ENCODE assay signal across 15 mouse cellular contexts in genomic region chr2:11426379-11426778, GRCm38 (mm10).
A peak's percentile ranks its signal among the peaks of the same experiment; 100 is the strongest.
DNase-seq lines count a peak whose midpoint lies in the region; ATAC-seq and TF ChIP-seq lines count a peak whose summit lies in the region.
"Had no signal": no experiment of that assay in that cellular context is flagged by ENCODE, and none has a peak within 500 bp of the region (broad histone marks: within the 10 kb centered on the region; RNA-seq: fewer than 3 reads in every experiment).

No protein-coding gene starts in this region.

- H3K4me2 ChIP-seq in heart, embryonic 11.5 days: no peak overlapping the region
- no peak overlapping the region for H3K4me2 ChIP-seq in kidney, embryonic 15.5 days
- no peak overlapping the region for H3K4me2 ChIP-seq in stomach, embryonic 15.5 days
- H3K4me2 ChIP-seq: embryonic facial prominence, embryonic 15.5 days; forebrain, embryonic 13.5 days; midbrain, embryonic 12.5 days had no signal

- H3K9me3 ChIP-seq in heart, embryonic 11.5 days (replicated peaks; ENCODE audit: control insufficient read depth, low read length): no peaks in the 10 kb centered on the region
- H3K9me3 ChIP-seq in kidney, embryonic 15.5 days (replicated peaks): no peaks in the 10 kb centered on the region
- no peaks in the 10 kb centered on the region for H3K9me3 ChIP-seq in stomach, embryonic 15.5 days
- H3K9me3 ChIP-seq: embryonic facial prominence, embryonic 15.5 days; forebrain, embryonic 13.5 days; G1E; hindbrain, embryonic 10.5 days; midbrain, embryonic 12.5 days had no signal

- ATAC-seq in heart, embryonic 11.5 days (replicated peaks; ENCODE audit: insufficient number of reproducible peaks, low FRiP score, low TSS enrichment): no peak
- no peak for ATAC-seq in kidney, embryonic 15.5 days (replicated peaks; ENCODE audit: low FRiP score)
- ATAC-seq in stomach, embryonic 15.5 days (ENCODE audit: insufficient read depth, low FRiP score, low read depth): no peak
- ATAC-seq: forebrain, embryonic 13.5 days had no signal

- no peak for TF ChIP-seq CTCF in liver, adult 2 months (IDR thresholded peaks at IDR 0.05; ENCODE audit: low read depth, low read length)

- H3K4me1 ChIP-seq in heart, embryonic 11.5 days (ENCODE audit: control insufficient read depth, insufficient read depth, low read length): peaks cover 19% of the 10 kb centered on the region
- H3K4me1 ChIP-seq in liver, adult 2 months (ENCODE audit: control insufficient read depth, insufficient read depth, low read length): peaks cover 11% of the 10 kb centered on the region
- H3K4me1 ChIP-seq in kidney, embryonic 15.5 days: peaks cover 34% of the 10 kb centered on the region
- peaks cover 11% of the 10 kb centered on the region for H3K4me1 ChIP-seq in stomach, embryonic 15.5 days
- H3K4me1 ChIP-seq: forebrain, embryonic 13.5 days; midbrain, embryonic 12.5 days had no signal

- no peak overlapping the region for H3K9ac ChIP-seq in heart, embryonic 11.5 days (ENCODE audit: low read depth, low read length)
- no peak overlapping the region for H3K9ac ChIP-seq in liver, adult 2 months (ENCODE audit: low read depth, low read length)
- no peak overlapping the region for H3K9ac ChIP-seq in kidney, embryonic 15.5 days
- no peak overlapping the region for H3K9ac ChIP-seq in stomach, embryonic 15.5 days
- H3K9ac ChIP-seq: embryonic facial prominence, embryonic 15.5 days; forebrain, embryonic 13.5 days; midbrain, embryonic 12.5 days had no signal

- peak overlapping the region; percentile 57; the same call in 1 of the 2 replicates for H3K27ac ChIP-seq in heart, embryonic 11.5 days (ENCODE audit: low read depth, low read length)
- H3K27ac ChIP-seq in liver, adult 2 months (replicated peaks; ENCODE audit: insufficient read depth, low read depth, low read length): peak overlapping the region; percentile 54
- H3K27ac ChIP-seq in kidney, embryonic 15.5 days: peak overlapping the region; percentile 61
- H3K27ac ChIP-seq in stomach, embryonic 15.5 days: peak overlapping the region; percentile 62; the same call in 1 of the 2 replicates
- H3K27ac ChIP-seq: embryonic facial prominence, embryonic 15.5 days; forebrain, embryonic 13.5 days; hindbrain, embryonic 10.5 days; midbrain, embryonic 12.5 days had no signal

- H3K79me2 ChIP-seq in liver, adult 2 months (ENCODE audit: control insufficient read depth, insufficient read depth, low read length): no peaks in the 10 kb centered on the region

- H3K4me3 ChIP-seq in heart, embryonic 11.5 days (ENCODE audit: low read depth, low read length): no peak overlapping the region
- H3K4me3 ChIP-seq in liver, adult 2 months (ENCODE audit: insufficient read depth, low read depth, low read length): no peak overlapping the region
- no peak overlapping the region for H3K4me3 ChIP-seq in kidney, embryonic 15.5 days (replicated peaks)
- no peak overlapping the region for H3K4me3 ChIP-seq in stomach, embryonic 15.5 days (replicated peaks)
- H3K4me3 ChIP-seq: embryonic facial prominence, embryonic 15.5 days; forebrain, embryonic 13.5 days; hindbrain, embryonic 10.5 days; midbrain, embryonic 12.5 days had no signal

- no peaks in the 10 kb centered on the region for H3K27me3 ChIP-seq in heart, embryonic 11.5 days (ENCODE audit: control insufficient read depth, insufficient read depth, low read length)
- no peaks in the 10 kb centered on the region for H3K27me3 ChIP-seq in liver, adult 2 months (ENCODE audit: control insufficient read depth, insufficient read depth, low read length)
- no peaks in the 10 kb centered on the region for H3K27me3 ChIP-seq in kidney, embryonic 15.5 days
- no peaks in the 10 kb centered on the region for H3K27me3 ChIP-seq in stomach, embryonic 15.5 days (replicated peaks)
- H3K27me3 ChIP-seq: embryonic facial prominence, embryonic 15.5 days; forebrain, embryonic 13.5 days; midbrain, embryonic 12.5 days had no signal

- DNase-seq in heart, postnatal 4 days: no peak
- DNase-seq in liver, adult 2 months (ENCODE audit: extremely low read depth, low read depth, low spot score): peak; percentile 74
- no peak for DNase-seq in liver
- DNase-seq in adrenal gland, postnatal 14 days: no peak
- DNase-seq in spleen, postnatal 10 days (ENCODE audit: low spot score in 2 of 2): no peak
- DNase-seq: cerebellum, adult 11 months; right cerebral cortex, postnatal 25 days had no signal

- 47% methylated on average over 3 of the region's 3 CpGs for WGBS in heart, embryonic 11.5 days (ENCODE audit: insufficient replicate concordance)
- 12% methylated on average over 3 of the region's 3 CpGs for WGBS in liver, adult 2 months
- 28% methylated on average over 3 of the region's 3 CpGs for WGBS in kidney, embryonic 15.5 days
- 20% methylated on average over 3 of the region's 3 CpGs for WGBS in stomach, embryonic 15.5 days

- no peaks in the 10 kb centered on the region for H3K36me3 ChIP-seq in heart, embryonic 11.5 days (ENCODE audit: control insufficient read depth, insufficient read depth, low read length)
- no peaks in the 10 kb centered on the region for H3K36me3 ChIP-seq in liver, adult 2 months (ENCODE audit: control insufficient read depth, insufficient read depth, low read length)
- H3K36me3 ChIP-seq in kidney, embryonic 15.5 days: no peaks in the 10 kb centered on the region
- H3K36me3 ChIP-seq in stomach, embryonic 15.5 days: no peaks in the 10 kb centered on the region
- H3K36me3 ChIP-seq: embryonic facial prominence, embryonic 15.5 days; G1E; hindbrain, embryonic 10.5 days; midbrain, embryonic 12.5 days had no signal

- TF ChIP-seq POLR2A in liver, adult 2 months (IDR thresholded peaks at IDR 0.05; ENCODE audit: extremely low read depth, insufficient read depth, low read length): no peak
